Mouse (Mus musculus): ENCODE measurements at regions not wholly inside any gene's neighbourhood (a gene's known extent, or its start where the extent isn't known, plus 50 kb on each side); places are given as distances from the start of the nearest gene placed in this dataset.
"Not testable (repeated sequence)": the region's sequence is repeated elsewhere in the genome, so short reads cannot be mapped to it uniquely, and the experiment has no call there.

DNA sequence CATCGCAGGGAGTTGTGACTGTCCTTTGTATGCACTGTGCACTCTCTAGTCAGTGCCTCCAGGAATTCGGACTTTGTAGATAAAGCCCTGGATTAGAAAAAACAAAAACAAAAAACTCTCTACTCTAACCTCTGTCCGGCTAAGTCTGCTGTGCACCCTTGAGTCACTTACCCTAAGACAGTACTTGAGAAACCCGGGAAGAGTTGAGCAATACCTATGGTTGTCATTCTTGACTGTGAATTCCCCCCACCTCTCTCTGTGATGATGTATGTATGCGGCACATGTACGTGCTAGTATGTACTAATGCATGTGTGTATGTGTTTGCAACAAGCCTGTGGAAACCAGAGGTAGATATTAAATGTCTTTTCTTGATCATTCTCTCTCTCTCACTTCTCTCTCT lies 96.7 kb upstream of the Gm9887 start:
- H3K36me3 ChIP-seq (ENCODE audit: insufficient read depth, low read length) = no peaks in the 10 kb centered on the region
- DNase-seq (ENCODE audit: low spot score) (peak; percentile 37), ATAC-seq (no peak)
- no peaks in the 10 kb centered on the region for H3K9me3 ChIP-seq (ENCODE audit: low read length)
- no peak overlapping the region for H3K9ac ChIP-seq (replicated peaks; ENCODE audit: low read depth)
- no peak overlapping the region for H3K4me3 ChIP-seq (ENCODE audit: low read depth, low read length)
- H3K4me2 ChIP-seq (replicated peaks; ENCODE audit: low read depth, low read length) = no peak overlapping the region
- H3K27ac ChIP-seq (ENCODE audit: low read length) = no peak overlapping the region
- H3K4me1 ChIP-seq (ENCODE audit: insufficient read depth, low read depth, low read length) = peaks cover 2% of the 10 kb centered on the region; the same call in 1 of the 2 replicates
- no peak for TF ChIP-seq EP300 (IDR thresholded peaks at IDR 0.05)
- no peak for TF ChIP-seq CTCF (IDR thresholded peaks at IDR 0.05)
- 72% methylated on average over 6 of the region's 6 CpGs for WGBS
- H3K27me3 ChIP-seq (replicated peaks; ENCODE audit: insufficient read depth, low read length) = no peaks in the 10 kb centered on the region

DNA sequence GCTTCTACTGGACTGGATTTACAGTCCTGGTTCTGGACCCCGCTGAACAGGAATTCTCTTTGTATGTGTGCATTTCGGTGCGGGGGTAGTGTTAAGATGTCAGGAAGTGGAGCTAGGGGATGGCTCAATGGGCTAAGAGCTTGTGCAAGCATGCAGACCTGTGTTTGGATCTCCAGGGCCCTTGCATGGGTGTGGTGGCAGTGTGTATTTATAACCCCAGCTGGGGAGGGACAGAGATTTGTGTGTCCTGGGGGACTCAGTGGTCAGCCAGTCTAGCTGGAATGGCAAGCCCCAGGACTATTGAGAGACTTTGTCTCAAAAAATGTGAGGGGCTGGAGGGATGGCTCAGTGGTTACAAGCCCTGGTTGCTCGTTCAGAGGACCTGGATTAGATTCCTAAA lies 95.1 kb upstream of the Gm9887 start:
- Histone ChIP-seq H3K9ac (replicated peaks; ENCODE audit: low read depth) (no peak overlapping the region), H3K27ac (ENCODE audit: low read length) (no peak overlapping the region)

DNA sequence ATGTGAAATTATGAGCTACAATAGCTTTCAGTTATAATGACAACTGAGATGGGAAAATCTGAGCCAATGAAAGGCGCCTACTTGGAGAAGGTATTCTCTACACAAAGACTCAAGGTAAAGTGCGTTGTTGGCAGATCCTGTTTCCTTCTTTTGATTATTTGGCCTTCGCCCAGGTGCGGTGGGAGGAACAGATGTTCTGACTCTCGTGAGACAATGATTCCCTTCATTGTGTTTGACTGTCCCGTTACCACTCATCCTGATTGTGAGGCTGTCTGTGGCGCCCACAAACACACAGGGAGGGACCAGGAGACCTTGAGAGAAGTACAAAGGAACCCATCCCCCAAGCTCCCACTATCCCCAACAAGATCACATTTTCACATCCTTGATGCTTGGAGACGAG lies 92.6 kb upstream of the Gm9887 start:
- Histone ChIP-seq H3K9ac (replicated peaks; ENCODE audit: low read depth) (no peak overlapping the region), H3K4me1 (ENCODE audit: insufficient read depth, low read depth, low read length) (0 out of 2 replicates have a peak, but pooled peaks cover 5% of the 10 kb centered on the region), H3K9me3 (ENCODE audit: low read length) (no peaks in the 10 kb centered on the region), H3K27ac (ENCODE audit: low read length) (no peak overlapping the region), H3K36me3 (ENCODE audit: insufficient read depth, low read length) (no peaks in the 10 kb centered on the region), H3K4me3 (ENCODE audit: low read depth, low read length) (no peak overlapping the region), H3K4me2 (replicated peaks; ENCODE audit: low read depth, low read length) (no peak overlapping the region), H3K27me3 (replicated peaks; ENCODE audit: insufficient read depth, low read length) (no peaks in the 10 kb centered on the region)
- ATAC-seq (no peak), DNase-seq (ENCODE audit: low spot score) (no peak)
- TF ChIP-seq CTCF (IDR thresholded peaks at IDR 0.05) (no peak), EP300 (IDR thresholded peaks at IDR 0.05) (no peak)
- WGBS = 68% methylated on average over 8 of the region's 8 CpGs

More for the DNA sequence above, 95.1 kb upstream of the Gm9887 start:
- Histone ChIP-seq H3K4me3 (ENCODE audit: low read depth, low read length) (no peak overlapping the region), H3K9me3 (ENCODE audit: low read length) (no peaks in the 10 kb centered on the region), H3K4me1 (ENCODE audit: insufficient read depth, low read depth, low read length) (0 out of 2 replicates have a peak, but pooled peaks cover 4% of the 10 kb centered on the region), H3K36me3 (ENCODE audit: insufficient read depth, low read length) (no peaks in the 10 kb centered on the region), H3K4me2 (replicated peaks; ENCODE audit: low read depth, low read length) (no peak overlapping the region), H3K27me3 (replicated peaks; ENCODE audit: insufficient read depth, low read length) (no peaks in the 10 kb centered on the region)
- DNase-seq (ENCODE audit: low spot score) = peak; percentile 34
- WGBS = 54% methylated on average over 4 of the region's 4 CpGs
- peak; percentile 33; the same call in 1 of the 2 replicates for ATAC-seq
- TF ChIP-seq CTCF (IDR thresholded peaks at IDR 0.05) (no peak), EP300 (IDR thresholded peaks at IDR 0.05) (no peak)

DNA sequence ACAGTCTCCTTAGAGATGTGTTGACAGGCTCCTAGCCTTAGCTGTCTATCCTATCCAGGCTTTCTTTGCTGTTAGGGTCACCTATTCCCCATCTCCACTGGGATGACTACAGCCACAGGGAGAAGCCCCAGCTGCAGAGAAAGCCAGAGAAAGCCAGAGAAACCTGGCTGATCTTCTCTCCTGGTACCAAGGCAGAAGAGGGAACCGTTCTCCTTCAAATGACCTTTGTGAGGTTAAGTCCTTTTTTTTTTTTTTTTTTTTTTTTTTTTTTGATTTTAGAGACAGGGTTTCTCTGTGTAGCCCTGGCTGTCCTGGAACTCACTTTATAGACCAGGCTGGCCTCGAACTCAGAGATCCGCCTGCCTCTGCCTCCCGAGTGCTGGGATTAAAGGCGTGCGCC lies 91.1 kb upstream of the Gm9887 start:
- H3K4me2 ChIP-seq (replicated peaks; ENCODE audit: low read depth, low read length); H3K9ac ChIP-seq (replicated peaks; ENCODE audit: low read depth); DNase-seq (ENCODE audit: low spot score); H3K4me1 ChIP-seq (ENCODE audit: insufficient read depth, low read depth, low read length); H3K36me3 ChIP-seq (ENCODE audit: insufficient read depth, low read length); H3K27ac ChIP-seq (ENCODE audit: low read length); ATAC-seq; H3K4me3 ChIP-seq (ENCODE audit: low read depth, low read length); H3K27me3 ChIP-seq (replicated peaks; ENCODE audit: insufficient read depth, low read length); H3K9me3 ChIP-seq (ENCODE audit: low read length): not testable (repeated sequence)
- 94% methylated on average over 6 of the region's 6 CpGs for WGBS

DNA sequence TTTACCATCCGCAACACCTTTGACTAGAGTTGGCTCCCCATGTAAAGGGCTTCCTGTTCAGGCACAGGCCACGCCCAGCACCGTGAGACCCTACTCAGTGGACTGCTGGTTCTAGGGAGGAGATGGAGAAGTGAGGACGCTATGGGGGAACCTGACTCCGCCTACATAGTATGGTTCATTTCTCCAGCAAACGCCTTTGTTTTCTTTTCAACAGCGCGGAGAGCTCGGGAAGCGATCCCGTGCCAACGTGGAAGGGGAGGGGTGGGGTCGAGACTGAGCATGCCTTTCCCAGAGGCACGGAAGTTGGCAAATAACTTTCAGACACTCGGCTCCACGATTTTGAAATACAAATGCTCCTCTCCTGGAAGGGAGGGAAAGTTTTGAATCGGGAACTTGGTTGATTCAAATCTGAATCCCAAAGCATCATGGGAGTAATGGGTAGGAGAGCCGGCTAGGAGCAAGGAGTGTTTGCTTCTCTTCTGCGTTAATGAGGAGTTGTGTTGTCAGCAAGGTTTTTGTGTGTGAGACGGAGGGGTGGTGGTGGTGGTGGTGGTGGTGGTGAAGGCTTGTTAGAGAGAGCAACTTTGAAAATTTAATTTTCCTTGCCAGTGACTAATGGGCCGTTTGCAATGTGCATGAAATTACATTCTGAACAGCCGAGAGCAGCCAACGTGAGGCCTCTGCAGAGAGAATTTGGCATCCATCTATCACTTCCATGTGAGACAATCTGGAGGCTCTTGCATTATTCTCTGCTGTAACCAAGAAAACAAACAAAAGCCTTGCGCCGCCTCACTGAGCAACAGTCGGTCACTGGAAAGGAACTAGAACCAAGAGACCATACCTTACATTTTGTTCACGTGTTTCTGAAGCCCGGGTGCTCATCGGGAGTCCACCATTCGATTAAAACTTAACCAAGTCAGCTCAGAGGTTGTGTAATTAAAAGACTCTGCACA lies 89.9 kb upstream of the Gm9887 start:
- H3K27ac ChIP-seq (ENCODE audit: low read length) = peak overlapping the region; percentile 81
- H3K36me3 ChIP-seq (ENCODE audit: insufficient read depth, low read length) = no peaks in the 10 kb centered on the region
- H3K9ac ChIP-seq (replicated peaks; ENCODE audit: low read depth) = peak overlapping the region; percentile 43
- peaks cover 8% of the 10 kb centered on the region; the same call in 1 of the 2 replicates for H3K4me1 ChIP-seq (ENCODE audit: insufficient read depth, low read depth, low read length)
- no peaks in the 10 kb centered on the region for H3K9me3 ChIP-seq (ENCODE audit: low read length)
- H3K27me3 ChIP-seq (replicated peaks; ENCODE audit: insufficient read depth, low read length) = no peaks in the 10 kb centered on the region
- TF ChIP-seq EP300 (IDR thresholded peaks at IDR 0.05) (peak; percentile 73), CTCF (IDR thresholded peaks at IDR 0.05) (no peak)
- ATAC-seq (peak; percentile 66), DNase-seq (ENCODE audit: low spot score) (peak; percentile 86)
- H3K4me2 ChIP-seq (replicated peaks; ENCODE audit: low read depth, low read length) = peak overlapping the region; percentile 55
- peak overlapping the region; percentile 29 for H3K4me3 ChIP-seq (ENCODE audit: low read depth, low read length)
- 10% methylated on average over 30 of the region's 30 CpGs for WGBS

DNA sequence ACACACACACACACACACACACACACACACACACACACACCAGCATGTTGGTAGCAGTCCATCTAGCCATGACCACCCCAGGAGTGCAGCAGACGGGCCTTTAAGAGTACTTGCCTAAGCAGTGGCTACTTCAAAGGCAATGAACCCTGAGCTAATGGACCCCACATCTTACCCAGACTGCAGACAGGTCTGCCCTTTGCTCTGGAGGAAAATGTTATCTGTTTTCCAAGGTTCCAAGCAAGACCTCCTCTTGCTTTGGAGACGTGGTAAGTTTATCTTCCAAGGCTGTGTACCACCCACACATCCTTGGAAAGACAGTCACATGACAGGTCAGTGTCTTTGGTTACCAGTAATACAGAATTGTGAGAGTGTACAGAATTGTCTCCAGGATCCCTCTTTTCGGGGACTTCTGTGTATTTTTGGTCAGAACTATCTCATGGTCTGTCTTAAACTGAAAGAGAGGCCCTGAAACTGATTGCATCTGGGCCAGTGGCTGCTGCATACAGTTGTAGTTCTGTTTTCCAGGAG lies 88.4 kb upstream of the Gm9887 start:
- no peak for ATAC-seq
- no peak overlapping the region for H3K4me3 ChIP-seq (ENCODE audit: low read depth, low read length)
- H3K9ac ChIP-seq (replicated peaks; ENCODE audit: low read depth) = no peak overlapping the region
- TF ChIP-seq CTCF (IDR thresholded peaks at IDR 0.05) = no peak
- no peak for TF ChIP-seq EP300 (IDR thresholded peaks at IDR 0.05)
- no peaks in the 10 kb centered on the region for H3K9me3 ChIP-seq (ENCODE audit: low read length)
- no peaks in the 10 kb centered on the region for H3K36me3 ChIP-seq (ENCODE audit: insufficient read depth, low read length)
- no peak overlapping the region for H3K27ac ChIP-seq (ENCODE audit: low read length)
- DNase-seq (ENCODE audit: low spot score) = no peak
- no peak overlapping the region for H3K4me2 ChIP-seq (replicated peaks; ENCODE audit: low read depth, low read length)
- H3K27me3 ChIP-seq (replicated peaks; ENCODE audit: insufficient read depth, low read length) = no peaks in the 10 kb centered on the region
- peaks cover 8% of the 10 kb centered on the region; the same call in 1 of the 2 replicates for H3K4me1 ChIP-seq (ENCODE audit: insufficient read depth, low read depth, low read length)
- 61% methylated on average over 3 of the region's 3 CpGs for WGBS
